Mouse (Mus musculus): Measurements from ENCODE around the gene Ttc23. TPM values are rescaled to one million over a fixed set of nuclear protein-coding genes. Genes with fewer than 3 reads are reported as not detected.
A peak's percentile ranks its signal among the peaks of the same experiment; 100 is the strongest.

Gene Ttc23
- total RNA-seq, 4 experiments from 2014 or later: 17.8 to 24.1 (median 22.1) TPM

- no peak for DNase-seq (ENCODE audit: low spot score in 2 of 2)
Measured at GRCm38 (mm10) chr7:67695906-67696305, 48.7 kb downstream of the Ttc23 start.

GRCm38 (mm10) chr7:67697892-67698630 is 50.9 kb downstream of the Ttc23 start:
- DNase-seq (ENCODE audit: low spot score in 2 of 2): no peak

DNA sequence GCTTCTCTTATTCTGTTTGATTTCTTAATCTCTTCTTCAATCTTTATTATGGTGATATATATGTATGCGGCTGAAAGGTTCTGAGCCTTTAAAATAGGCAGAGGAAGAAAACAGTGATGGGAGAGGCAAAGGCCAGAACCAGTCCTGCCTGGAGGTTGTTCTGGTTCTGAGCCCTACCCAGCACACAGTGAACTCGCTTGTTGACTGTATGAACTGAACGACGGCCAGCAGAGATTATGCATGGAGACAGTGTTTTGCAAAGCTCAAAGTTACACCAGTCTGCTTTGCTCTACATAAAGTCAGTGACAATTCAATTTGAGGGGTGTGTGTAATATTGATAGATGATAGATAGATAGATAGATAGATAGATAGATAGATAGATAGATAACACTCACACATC is 52.1 kb downstream of the Ttc23 start:
- DNase-seq (ENCODE audit: low spot score in 2 of 2): no peak

- peak; percentile 46 to 49 for DNase-seq (ENCODE audit: low spot score in 2 of 2)
Measured at GRCm38 (mm10) chr7:67700846-67701245, 53.6 kb downstream of the Ttc23 start.

DNA sequence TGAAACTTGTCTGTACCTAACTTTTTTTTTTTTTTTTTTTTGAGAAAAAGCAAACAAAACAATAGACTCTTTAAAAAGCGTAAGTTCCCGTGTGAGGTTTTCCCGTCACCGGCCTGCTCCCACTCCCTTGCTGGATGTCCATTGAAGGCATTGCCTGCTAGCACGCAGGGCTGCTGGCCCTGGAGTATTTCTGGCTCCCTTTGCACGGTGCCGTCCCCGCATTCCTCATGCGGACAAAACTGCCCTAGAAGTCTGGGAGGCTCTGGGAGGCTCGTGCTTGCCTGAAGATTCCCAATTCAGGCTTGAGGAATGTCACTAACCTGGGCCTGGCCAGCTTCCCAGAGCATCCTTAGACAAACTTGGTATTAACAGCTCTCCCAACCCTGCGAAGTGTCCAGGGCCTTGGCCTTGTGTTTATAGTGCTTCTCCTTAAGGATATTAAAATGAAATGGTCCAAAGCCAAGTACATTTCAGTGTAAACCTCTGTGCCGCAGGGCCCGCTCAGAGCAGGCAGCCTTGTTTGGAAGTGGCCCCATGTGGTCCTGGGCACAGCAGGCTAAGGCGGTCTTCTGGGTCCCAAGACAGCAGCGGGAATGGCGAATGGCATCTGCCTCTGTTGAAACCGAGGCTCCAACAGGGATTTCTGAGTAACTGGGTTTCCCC is 54.2 kb downstream of the Ttc23 start:
- DNase-seq (ENCODE audit: low spot score in 2 of 2): no peak

DNA sequence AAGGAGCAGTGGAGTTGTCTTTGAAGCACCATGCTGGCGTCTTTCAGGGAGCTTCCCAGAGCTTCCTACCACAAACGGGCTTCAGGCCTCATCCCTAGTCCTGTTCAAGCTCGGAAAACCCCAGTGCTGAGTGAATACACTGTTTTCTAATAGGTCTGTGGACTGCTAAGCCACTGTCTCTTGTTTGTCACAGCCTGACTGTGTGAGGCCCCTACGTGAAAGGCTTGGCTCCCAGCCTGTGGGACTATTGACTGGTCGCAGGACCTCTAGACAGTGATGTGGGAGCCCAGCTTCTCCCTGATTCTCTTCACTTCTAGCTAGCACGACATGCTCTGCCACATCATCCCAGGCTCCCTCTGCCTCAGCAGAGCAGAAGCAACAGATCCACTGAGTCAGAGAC is 61.0 kb downstream of the Ttc23 start:
- no peak for DNase-seq (ENCODE audit: low spot score in 2 of 2)

- no peak for DNase-seq (ENCODE audit: low spot score in 2 of 2)
Measured at GRCm38 (mm10) chr7:67710216-67710615, 63.0 kb downstream of the Ttc23 start.

DNA sequence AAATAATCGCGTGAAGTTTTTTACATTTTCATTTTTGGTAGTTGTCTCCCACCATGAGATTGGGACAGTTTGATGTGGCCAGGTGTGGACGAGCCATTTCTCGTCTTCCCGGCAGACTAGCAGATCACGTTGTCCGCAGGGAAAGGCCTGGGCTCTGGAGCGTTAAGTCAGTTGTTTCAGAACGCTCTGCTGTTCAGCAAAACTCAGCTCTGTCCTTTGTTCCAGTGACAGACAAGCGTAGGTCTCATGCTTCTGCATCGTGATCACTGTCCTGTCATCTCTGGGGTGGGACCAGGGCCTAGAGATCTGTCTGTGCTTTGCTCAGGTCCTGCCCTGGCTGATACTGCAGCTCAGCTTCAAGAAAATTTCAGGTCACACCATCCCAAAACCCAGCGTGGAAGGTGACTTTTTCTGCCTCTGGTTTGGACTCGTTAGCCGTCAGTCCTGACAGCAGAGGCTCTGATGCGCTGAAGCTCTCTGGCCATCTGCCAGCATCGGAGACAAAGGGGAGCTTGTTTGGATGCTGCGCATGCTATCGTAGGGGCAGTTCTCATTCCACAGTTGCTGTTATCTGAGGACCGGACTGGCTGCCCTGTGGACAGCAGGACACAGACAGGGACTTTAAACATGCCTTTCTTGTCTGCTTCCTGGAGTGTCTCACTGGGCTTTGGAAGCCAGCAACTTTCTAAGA is 66.8 kb downstream of the Ttc23 start:
- no peak for DNase-seq (ENCODE audit: low spot score in 2 of 2)

- DNase-seq (ENCODE audit: low spot score in 2 of 2): no peak
Measured at GRCm38 (mm10) chr7:67715176-67715575, 68.0 kb downstream of the Ttc23 start.

GRCm38 (mm10) chr7:67716213-67716878 is 69.1 kb downstream of the Ttc23 start:
- no peak for DNase-seq (ENCODE audit: low spot score in 2 of 2)

- no peak for DNase-seq (ENCODE audit: low spot score in 2 of 2)
Measured at GRCm38 (mm10) chr7:67716925-67717324, 69.7 kb downstream of the Ttc23 start.

DNA sequence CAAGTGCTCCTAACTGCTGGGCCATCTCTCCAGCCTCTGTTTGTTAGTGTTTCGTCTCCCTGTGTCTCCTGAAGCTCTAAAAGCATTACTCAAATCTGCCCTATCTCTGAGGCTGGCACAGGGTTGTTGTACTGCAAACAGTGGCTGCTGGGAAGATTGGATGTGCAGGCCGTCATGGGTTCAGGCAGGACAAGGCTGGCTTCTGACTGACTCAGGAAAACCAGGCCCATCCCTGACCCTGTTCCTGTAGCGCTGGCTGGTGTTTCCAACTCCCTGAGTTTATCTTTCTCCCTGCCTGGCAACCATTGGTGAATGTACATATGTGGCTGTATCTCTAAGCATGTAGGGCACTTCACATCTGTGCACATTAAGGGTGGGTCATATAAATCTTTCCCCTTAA is 70.3 kb downstream of the Ttc23 start:
- DNase-seq (ENCODE audit: low spot score in 2 of 2): no peak

- no peak for DNase-seq (ENCODE audit: low spot score in 2 of 2)
Measured at GRCm38 (mm10) chr7:67718804-67719203, 71.6 kb downstream of the Ttc23 start.

- no peak for DNase-seq (ENCODE audit: low spot score in 2 of 2)
Measured at GRCm38 (mm10) chr7:67722163-67722562, 75.0 kb downstream of the Ttc23 start.

GRCm38 (mm10) chr7:67724536-67724935 is 77.3 kb downstream of the Ttc23 start:
- no peak for DNase-seq (ENCODE audit: low spot score in 2 of 2)

DNA sequence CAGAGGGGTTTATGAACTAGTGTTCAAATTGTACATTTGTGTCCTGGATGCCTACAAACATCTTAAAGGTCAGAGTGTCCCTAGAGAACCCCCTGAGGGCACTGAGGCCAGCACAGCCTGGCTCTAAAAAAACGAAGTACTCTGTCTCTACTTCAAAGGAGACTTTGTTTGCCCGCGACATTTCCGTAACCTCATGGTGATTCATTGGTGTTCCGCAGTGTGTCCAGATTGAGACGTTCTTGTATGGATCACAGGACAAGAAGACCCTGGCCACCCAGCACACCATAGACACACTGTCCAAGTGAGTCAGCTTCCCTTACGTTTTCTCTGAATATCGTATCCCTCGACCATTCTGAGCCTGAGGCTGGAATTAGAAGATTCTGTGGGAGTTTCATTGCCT is 77.8 kb downstream of the Ttc23 start:
- DNase-seq (ENCODE audit: low spot score in 2 of 2): no peak

DNA sequence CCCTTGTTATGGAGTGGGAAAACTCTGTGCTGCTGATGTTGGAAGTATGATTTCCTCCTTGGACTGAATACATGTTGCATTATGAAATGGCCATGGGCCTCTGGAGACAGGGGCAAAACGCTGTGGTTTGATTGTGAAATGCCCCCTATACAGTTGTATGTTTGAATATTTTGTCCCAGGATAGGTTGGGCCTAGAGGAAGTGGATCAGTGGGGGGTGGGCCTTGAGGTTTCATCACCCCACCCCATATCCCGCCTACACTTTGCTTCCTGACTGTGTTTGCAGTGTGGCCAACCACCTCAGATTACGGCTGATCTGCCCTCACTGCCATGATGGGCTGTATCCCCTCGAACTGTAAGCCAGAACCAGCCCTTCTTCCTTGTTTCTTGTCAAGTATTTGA is 81.0 kb downstream of the Ttc23 start:
- no peak for DNase-seq (ENCODE audit: low spot score in 2 of 2)

- no peak for DNase-seq (ENCODE audit: low spot score in 2 of 2)
Measured at GRCm38 (mm10) chr7:67728809-67729208, 81.6 kb downstream of the Ttc23 start.

DNA sequence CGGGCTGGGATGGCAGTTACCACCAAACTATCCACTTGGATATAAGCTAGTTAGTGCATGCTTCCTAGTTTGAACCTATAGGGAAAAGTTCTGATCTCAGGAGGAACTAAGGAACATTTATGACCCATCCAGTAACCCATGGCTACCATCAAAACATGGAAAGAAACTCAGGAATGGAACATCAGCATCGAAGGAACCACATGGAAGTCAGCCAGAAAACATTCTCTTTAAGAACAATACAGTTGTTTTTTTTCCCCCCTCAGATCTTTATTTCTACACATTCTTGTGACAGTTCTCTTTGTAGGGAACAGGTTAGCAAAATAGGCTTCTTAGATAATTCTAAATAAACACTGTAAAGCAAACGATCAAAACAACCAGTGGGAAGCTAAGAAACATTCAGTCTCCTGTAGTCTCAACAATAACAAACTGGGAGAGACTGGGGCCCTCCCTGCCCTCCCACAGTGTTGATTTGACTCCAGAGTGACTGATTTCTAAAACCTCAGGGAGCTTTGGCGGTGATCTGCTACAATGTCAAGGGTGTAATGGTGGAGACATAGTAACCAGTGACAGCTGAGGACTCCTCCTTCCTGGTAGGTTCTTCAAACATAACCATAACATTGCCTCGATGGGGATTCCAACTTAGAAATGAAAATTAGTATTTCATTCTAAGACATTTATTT is 83.4 kb downstream of the Ttc23 start:
- DNase-seq (ENCODE audit: low spot score in 2 of 2): no peak

GRCm38 (mm10) chr7:67732276-67732675 is 85.1 kb downstream of the Ttc23 start:
- no peak for DNase-seq (ENCODE audit: low spot score in 2 of 2)

GRCm38 (mm10) chr7:67740382-67740781 is 93.2 kb downstream of the Ttc23 start:
- peak; percentile 51 to 60 for DNase-seq (ENCODE audit: low spot score in 2 of 2)

Measured in gastrocnemius, adult 8-10 months (tissue).